Mouse (Mus musculus) spleen, postnatal 14 days (tissue): Measurements from ENCODE around the gene Gm33543.

Source experiments
- DNase-seq, 2 experiments: peaks; one replicate each; pipeline ENCODE4 v3.0.0; 2021 to 2022; ENCODE audit warnings: low spot score in 2 of 2

The Gm33543 gene

GRCm38 (mm10) chr10:95842789-95843637, at the start of gene Gm33543:
Gene Gm33543, minus strand, starts transcription at chr10:95842930.
- DNase-seq = no peak

- DNase-seq = no peak
Measured at GRCm38 (mm10) chr10:95892132-95892531, 49.4 kb upstream of the Gm33543 start.

- DNase-seq = no peak
Measured at GRCm38 (mm10) chr10:95891214-95891960, 48.7 kb upstream of the Gm33543 start.

- no peak for DNase-seq
Measured at GRCm38 (mm10) chr10:95883761-95884517, 41.2 kb upstream of the Gm33543 start.

GRCm38 (mm10) chr10:95882036-95882435, 39.3 kb upstream of the Gm33543 start:
- no peak for DNase-seq

- no peak for DNase-seq
Measured at GRCm38 (mm10) chr10:95879983-95880934, 37.5 kb upstream of the Gm33543 start.

- DNase-seq = no peak
Measured at GRCm38 (mm10) chr10:95870782-95871181, 28.1 kb upstream of the Gm33543 start.

- no peak for DNase-seq
Measured at GRCm38 (mm10) chr10:95868348-95868747, 25.6 kb upstream of the Gm33543 start.

GRCm38 (mm10) chr10:95867596-95867995, 24.9 kb upstream of the Gm33543 start:
- DNase-seq = no peak

- no peak for DNase-seq
Measured at GRCm38 (mm10) chr10:95864349-95865124, 21.8 kb upstream of the Gm33543 start.

- no peak for DNase-seq
Measured at GRCm38 (mm10) chr10:95862664-95863063, 19.9 kb upstream of the Gm33543 start.

- DNase-seq = no peak
Measured at GRCm38 (mm10) chr10:95858164-95858563, 15.4 kb upstream of the Gm33543 start.

GRCm38 (mm10) chr10:95855411-95855810, 12.7 kb upstream of the Gm33543 start:
- DNase-seq = no peak

- DNase-seq = no peak
Measured at GRCm38 (mm10) chr10:95850504-95850903, 7.8 kb upstream of the Gm33543 start.

GRCm38 (mm10) chr10:95846739-95847138, 4.0 kb upstream of the Gm33543 start:
- DNase-seq = no peak

- no peak for DNase-seq
Measured at GRCm38 (mm10) chr10:95846281-95846680, 3.6 kb upstream of the Gm33543 start.

GRCm38 (mm10) chr10:95843878-95844277, 1.1 kb upstream of the Gm33543 start:
- no peak for DNase-seq

GRCm38 (mm10) chr10:95841241-95841640, 1.5 kb downstream of the Gm33543 start:
- DNase-seq = no peak

GRCm38 (mm10) chr10:95839803-95840202, 2.9 kb downstream of the Gm33543 start:
- DNase-seq = no peak

- DNase-seq = no peak
Measured at GRCm38 (mm10) chr10:95839036-95839435, 3.7 kb downstream of the Gm33543 start.
